Mouse (Mus musculus): ENCODE measurements around the gene Dctn5. TPM values are rescaled to one million over a fixed set of nuclear protein-coding genes. Genes with fewer than 3 reads are reported as not detected.

Gene Dctn5
- polyA plus RNA-seq, 1 experiment from 2014 or later, result 159 TPM

GRCm38 (mm10) chr7:122123518-122123917 lies 9.3 kb upstream of the Dctn5 start:
- Histone ChIP-seq H3K4me3 (replicated peaks; ENCODE audit: low read length) (no peak overlapping the region), H3K4me1 (replicated peaks; ENCODE audit: control insufficient read depth, insufficient read depth, low read length) (no peaks in the 10 kb centered on the region), H3K9ac (no peak overlapping the region), H3K27me3 (ENCODE audit: control insufficient read depth, insufficient read depth, low read length) (no peaks in the 10 kb centered on the region), H3K4me2 (replicated peaks) (no peak overlapping the region), H3K36me3 (replicated peaks; ENCODE audit: control insufficient read depth, insufficient read depth) (peaks cover 41% of the 10 kb centered on the region), H3K9me3 (ENCODE audit: control insufficient read depth, low read length) (no peaks in the 10 kb centered on the region), H3K27ac (no peak overlapping the region)
- 91% methylated on average over 4 of the region's 4 CpGs for WGBS
- DNase-seq (ENCODE audit: low spot score) (no peak), ATAC-seq (ENCODE audit: low FRiP score) (no peak)

- 82% methylated on average over 8 of the region's 8 CpGs for WGBS
- no peak overlapping the region for H3K9ac ChIP-seq
- H3K4me2 ChIP-seq (replicated peaks), result no peak overlapping the region
- ATAC-seq (ENCODE audit: low FRiP score), result no peak
- H3K36me3 ChIP-seq (replicated peaks; ENCODE audit: control insufficient read depth, insufficient read depth), result peaks cover 41% of the 10 kb centered on the region
- no peak for DNase-seq (ENCODE audit: low spot score)
- H3K27me3 ChIP-seq (ENCODE audit: control insufficient read depth, insufficient read depth, low read length), result no peaks in the 10 kb centered on the region
- no peaks in the 10 kb centered on the region for H3K9me3 ChIP-seq (ENCODE audit: control insufficient read depth, low read length)
- H3K4me3 ChIP-seq (replicated peaks; ENCODE audit: low read length), result no peak overlapping the region
- no peak overlapping the region for H3K27ac ChIP-seq
- H3K4me1 ChIP-seq (replicated peaks; ENCODE audit: control insufficient read depth, insufficient read depth, low read length), result no peaks in the 10 kb centered on the region
Measured at GRCm38 (mm10) chr7:122125636-122126035, 7.2 kb upstream of the Dctn5 start.

GRCm38 (mm10) chr7:122126946-122127345 lies 5.9 kb upstream of the Dctn5 start:
- ATAC-seq (ENCODE audit: low FRiP score), result no peak

DNA sequence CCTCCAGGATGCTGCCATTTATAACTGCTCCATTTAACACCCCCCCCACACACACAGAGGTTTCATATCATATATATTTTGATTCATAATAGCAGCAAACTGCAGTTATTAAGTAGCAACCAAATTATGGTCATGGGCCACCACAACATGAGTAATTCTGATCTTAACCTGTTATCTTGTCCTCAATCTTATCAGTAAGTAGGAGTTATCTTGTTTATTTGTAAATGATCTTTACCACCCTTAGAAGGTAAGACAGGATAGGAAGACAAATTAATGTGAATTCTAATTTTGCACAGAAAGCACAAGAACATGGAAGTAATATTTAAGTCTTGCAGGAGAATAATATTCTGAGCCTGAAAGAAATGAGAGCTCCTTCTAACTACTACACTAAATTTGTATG lies 1.0 kb upstream of the Dctn5 start:
- peak overlapping the region; percentile 85 for H3K4me2 ChIP-seq (replicated peaks)
- no peaks in the 10 kb centered on the region for H3K27me3 ChIP-seq (ENCODE audit: control insufficient read depth, insufficient read depth, low read length)
- DNase-seq (ENCODE audit: low spot score) (no peak), ATAC-seq (ENCODE audit: low FRiP score) (no peak)
- no peak overlapping the region for H3K9ac ChIP-seq
- peak overlapping the region; percentile 73 for H3K4me3 ChIP-seq (replicated peaks; ENCODE audit: low read length)
- peaks cover 40% of the 10 kb centered on the region for H3K36me3 ChIP-seq (replicated peaks; ENCODE audit: control insufficient read depth, insufficient read depth)
- H3K9me3 ChIP-seq (ENCODE audit: control insufficient read depth, low read length), result no peaks in the 10 kb centered on the region
- peaks cover 6% of the 10 kb centered on the region for H3K4me1 ChIP-seq (replicated peaks; ENCODE audit: control insufficient read depth, insufficient read depth, low read length)
- no peak overlapping the region for H3K27ac ChIP-seq

More at GRCm38 (mm10) chr7:122126946-122127345, 5.9 kb upstream of the Dctn5 start:
- WGBS, result 96% methylated on average over 11 of the region's 11 CpGs
- no peak for DNase-seq (ENCODE audit: low spot score)
- H3K27me3 ChIP-seq (ENCODE audit: control insufficient read depth, insufficient read depth, low read length), result no peaks in the 10 kb centered on the region
- no peak overlapping the region for H3K9ac ChIP-seq
- no peak overlapping the region for H3K4me3 ChIP-seq (replicated peaks; ENCODE audit: low read length)
- no peaks in the 10 kb centered on the region for H3K4me1 ChIP-seq (replicated peaks; ENCODE audit: control insufficient read depth, insufficient read depth, low read length)
- H3K4me2 ChIP-seq (replicated peaks), result no peak overlapping the region
- no peak overlapping the region for H3K27ac ChIP-seq
- H3K36me3 ChIP-seq (replicated peaks; ENCODE audit: control insufficient read depth, insufficient read depth), result peaks cover 39% of the 10 kb centered on the region
- H3K9me3 ChIP-seq (ENCODE audit: control insufficient read depth, low read length), result no peaks in the 10 kb centered on the region

DNA sequence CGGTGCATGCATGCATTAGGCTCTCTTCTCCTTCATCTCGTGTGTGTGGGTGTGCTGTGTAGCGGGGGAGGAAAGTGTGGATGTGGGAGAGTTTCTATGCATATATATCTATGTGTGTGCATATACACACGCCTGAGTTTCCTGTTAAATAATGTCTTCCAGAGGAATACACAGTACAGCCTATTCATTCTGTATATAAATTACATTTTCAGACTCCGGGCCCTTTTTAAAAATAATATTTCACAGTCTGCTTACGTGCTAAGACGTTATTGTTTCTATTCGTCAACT lies 441 bp downstream of the Dctn5 start:
- peaks cover 6% of the 10 kb centered on the region for H3K4me1 ChIP-seq (replicated peaks; ENCODE audit: control insufficient read depth, insufficient read depth, low read length)
- ATAC-seq (ENCODE audit: low FRiP score) (no peak), DNase-seq (ENCODE audit: low spot score) (no peak)
- no peaks in the 10 kb centered on the region for H3K9me3 ChIP-seq (ENCODE audit: control insufficient read depth, low read length)
- H3K36me3 ChIP-seq (replicated peaks; ENCODE audit: control insufficient read depth, insufficient read depth), result peaks cover 43% of the 10 kb centered on the region
- H3K4me2 ChIP-seq (replicated peaks), result peak overlapping the region; percentile 80
- H3K4me3 ChIP-seq (replicated peaks; ENCODE audit: low read length), result peak overlapping the region; percentile 73
- no peaks in the 10 kb centered on the region for H3K27me3 ChIP-seq (ENCODE audit: control insufficient read depth, insufficient read depth, low read length)
- peak overlapping the region; percentile 53; the same call in 1 of the 2 replicates for H3K27ac ChIP-seq
- 22% methylated on average over 8 of the region's 8 CpGs for WGBS
- peak overlapping the region; percentile 87 for H3K9ac ChIP-seq

GRCm38 (mm10) chr7:122135070-122135469 lies 2.2 kb downstream of the Dctn5 start:
- Histone ChIP-seq H3K27me3 (ENCODE audit: control insufficient read depth, insufficient read depth, low read length) (no peaks in the 10 kb centered on the region), H3K9ac (no peak overlapping the region), H3K4me3 (replicated peaks; ENCODE audit: low read length) (no peak overlapping the region), H3K36me3 (replicated peaks; ENCODE audit: control insufficient read depth, insufficient read depth) (peaks cover 59% of the 10 kb centered on the region), H3K4me2 (replicated peaks) (no peak overlapping the region), H3K4me1 (replicated peaks; ENCODE audit: control insufficient read depth, insufficient read depth, low read length) (peaks cover 6% of the 10 kb centered on the region), H3K27ac (no peak overlapping the region), H3K9me3 (ENCODE audit: control insufficient read depth, low read length) (no peaks in the 10 kb centered on the region)
- 75% methylated on average over 10 of the region's 10 CpGs for WGBS
- DNase-seq (ENCODE audit: low spot score) (no peak), ATAC-seq (ENCODE audit: low FRiP score) (no peak)

GRCm38 (mm10) chr7:122137071-122137470 lies 4.2 kb downstream of the Dctn5 start:
- Histone ChIP-seq H3K4me2 (replicated peaks) (no peak overlapping the region), H3K27me3 (ENCODE audit: control insufficient read depth, insufficient read depth, low read length) (no peaks in the 10 kb centered on the region), H3K36me3 (replicated peaks; ENCODE audit: control insufficient read depth, insufficient read depth) (peaks cover 79% of the 10 kb centered on the region), H3K9me3 (ENCODE audit: control insufficient read depth, low read length) (no peaks in the 10 kb centered on the region), H3K27ac (no peak overlapping the region), H3K4me1 (replicated peaks; ENCODE audit: control insufficient read depth, insufficient read depth, low read length) (peaks cover 6% of the 10 kb centered on the region), H3K9ac (no peak overlapping the region), H3K4me3 (replicated peaks; ENCODE audit: low read length) (no peak overlapping the region)
- DNase-seq (ENCODE audit: low spot score) (no peak), ATAC-seq (ENCODE audit: low FRiP score) (no peak)

- H3K4me2 ChIP-seq (replicated peaks), result no peak overlapping the region
- DNase-seq (ENCODE audit: low spot score), result no peak
- no peak overlapping the region for H3K4me3 ChIP-seq (replicated peaks; ENCODE audit: low read length)
- ATAC-seq (ENCODE audit: low FRiP score), result no peak
- peaks cover 90% of the 10 kb centered on the region for H3K36me3 ChIP-seq (replicated peaks; ENCODE audit: control insufficient read depth, insufficient read depth)
- H3K27ac ChIP-seq, result no peak overlapping the region
- H3K9ac ChIP-seq, result no peak overlapping the region
- peaks cover 6% of the 10 kb centered on the region; the same call in 1 of the 2 replicates for H3K4me1 ChIP-seq (replicated peaks; ENCODE audit: control insufficient read depth, insufficient read depth, low read length)
- H3K9me3 ChIP-seq (ENCODE audit: control insufficient read depth, low read length), result no peaks in the 10 kb centered on the region
- WGBS, result 98% methylated on average over 5 of the region's 5 CpGs
- no peaks in the 10 kb centered on the region for H3K27me3 ChIP-seq (ENCODE audit: control insufficient read depth, insufficient read depth, low read length)
Measured at GRCm38 (mm10) chr7:122138190-122138589, 5.3 kb downstream of the Dctn5 start.

DNA sequence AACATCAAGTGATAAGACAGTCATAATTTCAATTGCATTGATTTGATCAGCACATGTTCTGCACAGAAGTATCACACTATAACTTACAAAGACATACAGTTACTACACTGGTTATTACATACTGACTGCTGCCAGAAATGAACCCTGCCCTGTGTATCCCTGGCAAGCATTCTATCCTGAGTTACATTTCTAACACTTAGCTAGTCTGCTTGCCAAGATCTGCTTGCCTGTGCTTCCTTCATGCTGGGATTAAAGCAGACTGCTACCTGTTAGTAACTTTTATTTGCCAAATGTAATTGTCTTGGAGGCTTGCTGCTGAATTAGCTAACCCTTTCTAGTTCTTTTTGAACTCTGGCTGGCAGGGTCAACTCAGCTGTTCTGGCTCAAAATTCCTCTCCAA lies 8.2 kb downstream of the Dctn5 start:
- H3K4me1 ChIP-seq (replicated peaks; ENCODE audit: control insufficient read depth, insufficient read depth, low read length), result no peaks in the 10 kb centered on the region
- ATAC-seq (ENCODE audit: low FRiP score), result no peak
- H3K9ac ChIP-seq, result no peak overlapping the region

DNA sequence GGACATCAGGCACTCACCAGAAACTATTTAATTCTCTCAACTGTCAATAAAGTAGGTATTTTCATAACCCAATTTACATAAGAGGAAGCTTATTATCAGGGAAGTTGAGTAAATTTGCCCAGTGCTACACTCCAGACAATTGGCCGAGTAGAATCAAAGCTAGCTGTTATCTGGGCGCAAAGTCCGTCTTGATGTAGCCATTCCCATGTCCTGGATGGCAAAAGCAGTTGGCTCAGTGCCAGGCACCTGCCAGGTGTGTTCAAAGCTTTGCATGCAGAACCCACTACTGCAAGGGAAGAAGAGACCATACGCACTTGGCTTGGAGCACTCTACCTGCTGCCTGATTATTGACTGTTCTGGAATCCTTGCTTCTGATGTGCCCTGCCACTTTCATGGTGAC lies 19.6 kb downstream of the Dctn5 start:
- no peaks in the 10 kb centered on the region for H3K27me3 ChIP-seq (ENCODE audit: control insufficient read depth, insufficient read depth, low read length)
- H3K4me2 ChIP-seq (replicated peaks), result no peak overlapping the region
- H3K36me3 ChIP-seq (replicated peaks; ENCODE audit: control insufficient read depth, insufficient read depth), result peaks cover 28% of the 10 kb centered on the region
- ATAC-seq (ENCODE audit: low FRiP score) (no peak), DNase-seq (ENCODE audit: low spot score) (no peak)
- H3K27ac ChIP-seq, result no peak overlapping the region
- WGBS, result 88% methylated on average over 4 of the region's 4 CpGs
- no peak overlapping the region for H3K4me3 ChIP-seq (replicated peaks; ENCODE audit: low read length)
- H3K4me1 ChIP-seq (replicated peaks; ENCODE audit: control insufficient read depth, insufficient read depth, low read length), result no peaks in the 10 kb centered on the region
- no peak overlapping the region for H3K9ac ChIP-seq
- H3K9me3 ChIP-seq (ENCODE audit: control insufficient read depth, low read length), result no peaks in the 10 kb centered on the region

More for the DNA sequence above, 8.2 kb downstream of the Dctn5 start:
- no peak overlapping the region for H3K4me3 ChIP-seq (replicated peaks; ENCODE audit: low read length)
- H3K9me3 ChIP-seq (ENCODE audit: control insufficient read depth, low read length), result no peaks in the 10 kb centered on the region
- DNase-seq (ENCODE audit: low spot score), result no peak
- H3K4me2 ChIP-seq (replicated peaks), result no peak overlapping the region
- H3K27ac ChIP-seq, result no peak overlapping the region
- H3K36me3 ChIP-seq (replicated peaks; ENCODE audit: control insufficient read depth, insufficient read depth), result peaks cover 99% of the 10 kb centered on the region
- H3K27me3 ChIP-seq (ENCODE audit: control insufficient read depth, insufficient read depth, low read length), result no peaks in the 10 kb centered on the region

Data from hindbrain, embryonic 14.5 days (tissue).